Mouse (Mus musculus) cerebellum, adult 9-10 months (tissue): ENCODE data around the gene Vmn2r115.
"Not testable (repeated sequence)": the region's sequence is repeated elsewhere in the genome, so short reads cannot be mapped to it uniquely, and the experiment has no call there.

ENCODE experiments used
- DNase-seq: peaks from one replicate; pipeline ENCODE4 v3.0.0; 2022

Gene Vmn2r115

GRCm38 (mm10) chr17:23343441-23343840, at the start of gene Vmn2r115:
Vmn2r115 (plus strand) TSS chr17:23343741.
- not testable (repeated sequence) for DNase-seq

DNA sequence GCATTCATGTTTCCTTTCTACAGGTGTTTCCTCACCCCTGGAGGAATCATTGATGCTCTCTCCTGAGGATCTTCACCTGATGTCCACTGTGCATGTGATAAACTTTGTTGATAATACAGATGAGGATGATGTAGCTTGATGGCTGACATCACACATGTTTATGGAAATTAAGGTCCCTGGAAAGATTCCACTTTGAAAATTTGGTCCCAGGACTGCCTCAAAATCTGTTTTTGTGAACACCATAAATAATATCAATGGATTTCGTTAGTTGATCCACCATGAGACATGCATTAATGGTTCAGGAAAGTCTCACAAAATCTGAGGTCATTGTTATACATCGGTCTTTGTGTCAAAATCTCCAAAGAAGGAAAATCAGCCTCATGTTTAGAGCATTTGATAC, 31.1 kb upstream of the Vmn2r115 start, which contains the start of gene Vmn2r114:
Gene Vmn2r114, minus strand, starts transcription at position 101 of the 400 bp plus-strand sequence.
- DNase-seq, result not testable (repeated sequence)

- no peak for DNase-seq
Measured at GRCm38 (mm10) chr17:23330657-23331056, 12.9 kb upstream of the Vmn2r115 start.

GRCm38 (mm10) chr17:23351644-23352043, 8.1 kb downstream of the Vmn2r115 start:
- DNase-seq, result no peak

DNA sequence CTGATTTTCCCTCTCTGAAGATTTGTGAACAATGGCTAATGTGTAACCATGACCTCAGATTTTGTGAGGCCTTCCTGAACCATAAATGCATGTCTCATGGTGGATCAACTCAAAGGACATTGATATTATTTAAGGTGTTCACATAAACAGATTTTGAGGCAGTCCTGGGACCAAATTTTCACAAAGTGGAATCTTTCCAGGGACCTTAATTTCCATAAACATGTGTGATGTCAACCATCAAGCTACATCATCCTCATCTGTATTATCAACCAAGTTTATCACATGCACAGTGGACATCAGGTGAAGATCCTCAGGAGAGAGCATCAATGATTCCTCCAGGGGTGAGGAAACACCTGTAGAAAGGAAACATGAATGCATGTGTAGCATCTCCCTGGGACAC, 40.8 kb downstream of the Vmn2r115 start, which contains the start of gene Vmn2r116:
Gene Vmn2r116, plus strand, starts transcription at position 301 of the 400 bp plus-strand sequence.
- not testable (repeated sequence) for DNase-seq
